Mouse (Mus musculus) spleen, adult 2 months (tissue): ENCODE data around the gene Pdyn.

Experiments
- CTCF ChIP-seq: fragments of 200-500 bp; IDR thresholded peaks from 2 replicates; pipeline ENCODE4 v1.5.1; 2011; ENCODE audit warnings: mild to moderate bottlenecking, inconsistent platforms; ENCODE audit not compliant: insufficient read depth, insufficient read length, insufficient replicate concordance; ENCODE audit errors: extremely low read depth
- POLR2A ChIP-seq: fragments of 200-500 bp; IDR thresholded peaks from 2 replicates; pipeline ENCODE4 v1.6.1; 2011; ENCODE audit warnings: low read depth, low read length, inconsistent platforms

- TF ChIP-seq CTCF (no peak), POLR2A (no peak)
Measured at GRCm38 (mm10) chr2:129684014-129684413, 15.6 kb downstream of the Pdyn start.
